Mouse (Mus musculus) heart, adult 10 weeks (tissue): ENCODE measurements around the gene Gm21750. TPM values are rescaled to one million over a fixed set of nuclear protein-coding genes. Genes with fewer than 3 reads are reported as not detected.

Experiments used
- polyA plus RNA-seq: library from polyadenylated mRNA; stranded (reverse); fragments of 350-450 nt; fragmentation: Illumina TruSeq; extraction: RNeasy Lipid Tissue Mini Kit (QIAGEN cat#74804); gene quantifications from one replicate; pipeline ENCODE4 v1.2.3, GENCODE M21; 2014; ENCODE audit warnings: low read depth, low replicate concordance

Gene Gm21750
- polyA plus RNA-seq: not detected

GRCm38 (mm10) chr14:73660925-73661324 is at the start of gene Gm21750:
Gene Gm21750, plus strand, starts transcription at chr14:73661225.

Other genes starting within 250 kb of the Gm21750 start
- gene Med4, start 151.2 kb upstream of the Gm21750 start, polyA plus RNA-seq: 41.1 TPM
- gene Sucla2, start 135.9 kb upstream of the Gm21750 start, polyA plus RNA-seq: 791 TPM
- gene Nudt15, start 113.0 kb upstream of the Gm21750 start, polyA plus RNA-seq: 6.5 TPM